Mouse (Mus musculus) bone marrow, adult 2 months (tissue): ENCODE data around the gene Mto1.

Source experiments
- CTCF ChIP-seq: fragments of 200-500 bp; IDR thresholded peaks from 2 replicates; pipeline ENCODE4 v1.5.1; 2011; ENCODE audit warnings: low read length, control low read depth; ENCODE audit not compliant: control insufficient read depth, insufficient read depth
- POLR2A ChIP-seq: fragments of 200-500 bp; IDR thresholded peaks from 2 replicates; pipeline ENCODE4 v1.6.1; 2011; ENCODE audit warnings: low read depth, mild to moderate bottlenecking, control low read depth, low read length, borderline replicate concordance; ENCODE audit not compliant: control insufficient read depth

DNA sequence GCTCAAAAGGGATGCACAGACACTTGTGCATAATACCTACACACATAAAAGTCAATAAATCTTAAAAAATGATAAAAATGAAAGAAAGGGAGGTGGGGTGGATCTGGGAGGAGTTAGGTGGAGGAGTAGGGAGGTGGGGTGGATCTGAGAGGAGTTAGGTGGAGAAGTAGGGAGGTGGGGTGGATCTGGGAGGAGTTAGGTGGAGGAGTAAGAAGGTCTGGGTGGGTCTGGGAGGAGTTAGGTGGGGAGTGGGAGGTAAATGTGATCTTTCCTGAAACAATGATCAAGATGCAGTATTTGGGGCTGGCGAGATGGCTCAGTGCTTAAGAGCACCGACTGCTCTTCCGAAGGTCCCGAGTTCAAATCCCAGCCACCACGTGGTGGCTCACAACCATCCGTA lies 57.2 kb downstream of the Mto1 start:
- TF ChIP-seq CTCF (no peak), POLR2A (no peak)
